Mouse (Mus musculus): ENCODE results near the gene Defb46. TPM values are rescaled to one million over a fixed set of nuclear protein-coding genes. Genes with fewer than 3 reads are reported as not detected.

Defb46 gene
- not detected in 2 replicates for polyA plus RNA-seq (2014; fragmentation: Nextera tagmentation; extraction: Ambion mirVana)

DNA sequence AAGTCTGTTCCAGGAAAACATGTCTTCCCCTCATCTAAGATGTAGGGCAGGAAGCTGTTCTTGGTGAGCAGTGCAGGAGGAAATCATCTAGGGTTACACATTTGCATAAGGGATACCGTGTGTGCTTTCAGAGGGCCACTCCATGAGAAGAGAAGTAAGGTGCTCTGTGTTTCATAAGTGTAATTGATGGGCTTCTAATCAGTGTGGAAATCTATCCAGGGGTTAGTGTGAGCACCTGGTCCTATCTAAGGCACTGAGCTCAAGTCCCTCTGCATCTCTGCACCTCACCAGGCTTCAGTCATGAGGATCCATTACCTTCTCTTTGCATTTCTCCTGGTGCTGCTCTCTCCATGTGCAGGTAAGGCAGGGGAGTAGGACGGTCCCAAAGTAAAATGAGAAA lies at the start of gene Defb46:
Defb46 (plus strand) TSS at position 301 of the 400 bp plus-strand sequence.
- no peak for ATAC-seq (ENCODE audit: insufficient number of reproducible peaks, insufficient read depth, low FRiP score, low read depth)
- no peaks in the 10 kb centered on the region for H3K4me1 ChIP-seq (ENCODE audit: control insufficient read depth in 2 of 2, insufficient read depth in 2 of 2, low read length in 2 of 2)
- H3K9me3 ChIP-seq (ENCODE audit: control insufficient read depth, low read length), result no peaks in the 10 kb centered on the region
- H3K9ac ChIP-seq (ENCODE audit: low read length), result no peak within 1 kb of the TSS
- H3K4me3 ChIP-seq (ENCODE audit: control insufficient read depth in 1 of 2, insufficient read depth in 1 of 2, low read depth in 1 of 2, low read length in 2 of 2), result no peak within 1 kb of the TSS
- H3K27ac ChIP-seq (replicated peaks in 1 of 2; ENCODE audit: control insufficient read depth in 1 of 2, insufficient read depth in 1 of 2, low read depth in 2 of 2, low read length in 2 of 2), result no peak within 1 kb of the TSS
- H3K4me2 ChIP-seq (ENCODE audit: low read length), result no peak within 1 kb of the TSS
- no peaks in the 10 kb centered on the region for H3K36me3 ChIP-seq (ENCODE audit: control insufficient read depth, insufficient read depth, low read length)
- WGBS, result 63% methylated on average over 2 of the region's 2 CpGs
- no peaks in the 10 kb centered on the region for H3K27me3 ChIP-seq (ENCODE audit: control insufficient read depth, insufficient read depth, low read length)

DNA sequence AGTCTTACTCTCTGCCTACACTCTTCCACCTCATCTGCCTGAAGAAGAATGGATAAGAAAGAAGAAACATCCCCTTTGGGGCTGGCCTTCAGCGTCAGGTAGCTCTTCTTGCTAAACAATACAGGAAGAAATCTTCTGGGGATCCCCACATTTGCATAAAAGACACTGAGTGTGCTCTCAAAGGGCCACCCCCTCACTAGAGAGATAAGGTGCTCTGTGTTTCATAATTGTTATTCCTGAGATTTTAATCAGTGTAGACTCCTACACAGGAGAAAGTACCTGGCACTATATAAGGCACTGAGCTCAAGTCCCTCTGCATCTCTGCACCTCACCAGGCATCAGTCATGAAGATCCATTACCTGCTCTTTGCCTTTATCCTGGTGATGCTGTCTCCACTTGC lies 14.6 kb upstream of the Defb46 start, which contains the start of gene Defb6:
Defb6 (plus strand) TSS at position 318 of the 400 bp plus-strand sequence.
- Histone ChIP-seq H3K9ac (ENCODE audit: low read length) (no peak within 1 kb of the TSS), H3K9me3 (ENCODE audit: control insufficient read depth, low read length) (no peaks in the 10 kb centered on the region), H3K27me3 (ENCODE audit: control insufficient read depth, insufficient read depth, low read length) (no peaks in the 10 kb centered on the region), H3K4me3 (ENCODE audit: control insufficient read depth in 1 of 2, insufficient read depth in 1 of 2, low read depth in 1 of 2, low read length in 2 of 2) (no peak within 1 kb of the TSS), H3K4me2 (ENCODE audit: low read length) (no peak within 1 kb of the TSS), H3K36me3 (ENCODE audit: control insufficient read depth, insufficient read depth, low read length) (no peaks in the 10 kb centered on the region), H3K4me1 (ENCODE audit: control insufficient read depth in 2 of 2, insufficient read depth in 2 of 2, low read length in 2 of 2) (no peaks in the 10 kb centered on the region), H3K27ac (replicated peaks in 1 of 2; ENCODE audit: control insufficient read depth in 1 of 2, insufficient read depth in 1 of 2, low read depth in 2 of 2, low read length in 2 of 2) (no peak within 1 kb of the TSS)
- ATAC-seq (ENCODE audit: insufficient number of reproducible peaks, insufficient read depth, low FRiP score, low read depth), result no peak
- WGBS, result 58% methylated on average over 1 of the region's 1 CpGs

DNA sequence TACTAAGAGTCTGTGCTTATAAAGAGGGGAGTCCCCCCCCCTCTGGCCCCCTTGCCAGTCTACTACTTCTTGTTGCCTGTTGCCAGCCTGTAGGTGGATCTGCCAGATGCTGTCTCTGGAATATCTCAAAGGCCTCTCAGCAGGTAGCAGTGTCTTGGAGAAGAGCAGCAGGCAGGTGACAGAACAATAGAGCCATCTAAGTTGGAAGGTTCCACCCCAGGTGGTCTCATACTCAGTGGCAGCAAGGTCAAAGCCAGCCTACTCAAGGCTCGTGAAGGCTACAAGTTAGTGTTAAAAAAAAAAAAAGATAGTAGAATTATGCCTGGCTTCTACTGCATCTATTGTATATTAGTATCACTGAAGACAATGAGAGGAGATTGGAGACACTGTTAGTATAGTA lies 1.6 kb upstream of the Defb46 start:
- H3K27me3 ChIP-seq (ENCODE audit: control insufficient read depth, insufficient read depth, low read length), result no peaks in the 10 kb centered on the region
- no peak overlapping the region for H3K9ac ChIP-seq (ENCODE audit: low read length)
- WGBS, result 67% methylated on average over 1 of the region's 1 CpGs
- H3K4me3 ChIP-seq (ENCODE audit: control insufficient read depth in 1 of 2, insufficient read depth in 1 of 2, low read depth in 1 of 2, low read length in 2 of 2), result no peak overlapping the region
- no peaks in the 10 kb centered on the region for H3K36me3 ChIP-seq (ENCODE audit: control insufficient read depth, insufficient read depth, low read length)
- H3K27ac ChIP-seq (replicated peaks in 1 of 2; ENCODE audit: control insufficient read depth in 1 of 2, insufficient read depth in 1 of 2, low read depth in 2 of 2, low read length in 2 of 2), result no peak overlapping the region
- no peak overlapping the region for H3K4me2 ChIP-seq (ENCODE audit: low read length)
- no peaks in the 10 kb centered on the region for H3K9me3 ChIP-seq (ENCODE audit: control insufficient read depth, low read length)
- ATAC-seq (ENCODE audit: insufficient number of reproducible peaks, insufficient read depth, low FRiP score, low read depth), result no peak
- no peaks in the 10 kb centered on the region for H3K4me1 ChIP-seq (ENCODE audit: control insufficient read depth in 2 of 2, insufficient read depth in 2 of 2, low read length in 2 of 2)

DNA sequence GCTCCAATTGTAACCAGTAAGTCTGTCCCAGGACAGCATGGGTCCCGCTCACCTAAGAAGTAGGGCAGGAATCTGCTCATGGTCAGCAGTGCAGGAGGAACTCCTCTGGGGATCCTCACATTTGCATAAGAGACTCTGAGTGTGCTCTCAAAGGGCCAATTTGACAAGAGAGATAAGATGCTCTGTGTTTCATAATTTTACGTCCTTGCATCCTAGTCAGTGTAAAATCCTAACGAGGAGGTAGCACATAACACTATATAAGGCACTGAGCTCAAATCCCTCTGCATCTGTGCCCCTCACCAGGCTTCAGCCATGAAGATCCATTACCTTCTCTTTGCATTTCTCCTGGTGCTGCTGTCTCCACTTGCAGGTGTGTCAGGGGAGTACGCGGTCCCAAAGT lies 7.6 kb downstream of the Defb46 start, which contains the start of gene Defb5:
Defb5 (plus strand) TSS at position 301 of the 400 bp plus-strand sequence.
- Histone ChIP-seq H3K27ac (replicated peaks in 1 of 2; ENCODE audit: control insufficient read depth in 1 of 2, insufficient read depth in 1 of 2, low read depth in 2 of 2, low read length in 2 of 2) (no peak within 1 kb of the TSS), H3K9me3 (ENCODE audit: control insufficient read depth, low read length) (no peaks in the 10 kb centered on the region), H3K9ac (ENCODE audit: low read length) (no peak within 1 kb of the TSS), H3K4me2 (ENCODE audit: low read length) (no peak within 1 kb of the TSS), H3K4me3 (ENCODE audit: control insufficient read depth in 1 of 2, insufficient read depth in 1 of 2, low read depth in 1 of 2, low read length in 2 of 2) (no peak within 1 kb of the TSS), H3K27me3 (ENCODE audit: control insufficient read depth, insufficient read depth, low read length) (no peaks in the 10 kb centered on the region), H3K4me1 (ENCODE audit: control insufficient read depth in 2 of 2, insufficient read depth in 2 of 2, low read length in 2 of 2) (no peaks in the 10 kb centered on the region), H3K36me3 (ENCODE audit: control insufficient read depth, insufficient read depth, low read length) (no peaks in the 10 kb centered on the region)
- 75% methylated on average over 5 of the region's 5 CpGs for WGBS
- ATAC-seq (ENCODE audit: insufficient number of reproducible peaks, insufficient read depth, low FRiP score, low read depth), result no peak

DNA sequence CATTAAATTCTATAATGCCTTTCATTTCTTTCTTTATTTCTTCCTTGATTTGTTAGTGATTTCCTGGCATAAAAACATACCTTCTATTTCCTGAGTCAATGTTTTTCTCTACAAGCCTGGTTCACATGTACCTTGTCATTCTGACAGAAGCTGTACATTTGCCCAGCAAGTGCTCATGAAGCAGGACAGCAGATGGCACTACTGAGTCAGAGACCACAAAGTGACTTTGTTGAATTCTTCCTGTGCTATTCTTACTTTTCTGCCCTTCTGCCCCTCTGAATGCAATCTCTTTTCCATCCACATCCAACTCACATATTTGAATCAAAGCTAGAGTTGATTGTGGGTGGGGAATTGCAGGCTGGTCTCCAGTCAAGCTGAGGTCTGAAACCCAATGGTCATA lies 18.4 kb downstream of the Defb46 start:
- Histone ChIP-seq H3K36me3 (ENCODE audit: control insufficient read depth, insufficient read depth, low read length) (no peaks in the 10 kb centered on the region), H3K4me3 (ENCODE audit: control insufficient read depth in 1 of 2, insufficient read depth in 1 of 2, low read depth in 1 of 2, low read length in 2 of 2) (no peak overlapping the region), H3K9me3 (ENCODE audit: control insufficient read depth, low read length) (peaks cover 5% of the 10 kb centered on the region; the same call in 1 of the 2 replicates), H3K27ac (replicated peaks in 1 of 2; ENCODE audit: control insufficient read depth in 1 of 2, insufficient read depth in 1 of 2, low read depth in 2 of 2, low read length in 2 of 2) (no peak overlapping the region), H3K9ac (ENCODE audit: low read length) (no peak overlapping the region), H3K4me2 (ENCODE audit: low read length) (no peak overlapping the region), H3K4me1 (ENCODE audit: control insufficient read depth in 2 of 2, insufficient read depth in 2 of 2, low read length in 2 of 2) (no peaks in the 10 kb centered on the region), H3K27me3 (ENCODE audit: control insufficient read depth, insufficient read depth, low read length) (no peaks in the 10 kb centered on the region)
- no peak for ATAC-seq (ENCODE audit: insufficient number of reproducible peaks, insufficient read depth, low FRiP score, low read depth)

DNA sequence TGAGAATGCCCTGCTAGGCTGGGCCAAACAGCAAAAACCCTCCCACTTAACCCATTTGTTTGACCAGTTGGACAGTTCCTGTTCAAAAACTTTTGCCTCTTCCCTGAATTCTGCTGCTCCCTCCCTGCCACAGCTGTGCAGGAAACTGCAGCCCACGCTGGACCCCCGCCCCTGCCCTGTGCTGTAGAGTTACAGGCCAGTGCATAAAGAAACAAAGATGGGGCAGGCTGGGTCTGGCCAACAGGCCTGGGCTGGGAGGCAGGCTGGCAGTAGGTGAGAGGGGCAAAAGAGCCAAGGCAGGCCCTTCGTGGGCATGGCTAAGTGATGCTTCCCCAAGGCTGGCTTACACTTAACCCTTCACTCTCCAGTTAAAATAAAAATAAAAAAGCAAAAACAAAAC lies 20.0 kb downstream of the Defb46 start:
- WGBS, result 40% methylated on average over 3 of the region's 3 CpGs
- Histone ChIP-seq H3K9ac (ENCODE audit: low read length) (no peak overlapping the region), H3K4me3 (ENCODE audit: control insufficient read depth in 1 of 2, insufficient read depth in 1 of 2, low read depth in 1 of 2, low read length in 2 of 2) (no peak overlapping the region), H3K27me3 (ENCODE audit: control insufficient read depth, insufficient read depth, low read length) (no peaks in the 10 kb centered on the region), H3K9me3 (ENCODE audit: control insufficient read depth, low read length) (no peaks in the 10 kb centered on the region), H3K27ac (replicated peaks in 1 of 2; ENCODE audit: control insufficient read depth in 1 of 2, insufficient read depth in 1 of 2, low read depth in 2 of 2, low read length in 2 of 2) (no peak overlapping the region), H3K4me1 (ENCODE audit: control insufficient read depth in 2 of 2, insufficient read depth in 2 of 2, low read length in 2 of 2) (no peaks in the 10 kb centered on the region), H3K4me2 (ENCODE audit: low read length) (no peak overlapping the region), H3K36me3 (ENCODE audit: control insufficient read depth, insufficient read depth, low read length) (no peaks in the 10 kb centered on the region)
- no peak for ATAC-seq (ENCODE audit: insufficient number of reproducible peaks, insufficient read depth, low FRiP score, low read depth)

Other genes starting within 250 kb of the Defb46 start
- not detected in 2 replicates for gene Defb37, start 248.9 kb upstream of the Defb46 start, polyA plus RNA-seq (2014; fragmentation: Nextera tagmentation; extraction: Ambion mirVana)
- not detected in 2 replicates for gene Defb38, start 213.3 kb upstream of the Defb46 start, polyA plus RNA-seq (2014; fragmentation: Nextera tagmentation; extraction: Ambion mirVana)
- not detected in 2 replicates for gene Defb39, start 175.1 kb upstream of the Defb46 start, polyA plus RNA-seq (2014; fragmentation: Nextera tagmentation; extraction: Ambion mirVana)
- not detected in 2 replicates for gene Defb12, start 125.1 kb upstream of the Defb46 start, polyA plus RNA-seq (2014; fragmentation: Nextera tagmentation; extraction: Ambion mirVana)
- not detected in 2 replicates for gene Defb34, start 116.2 kb upstream of the Defb46 start, polyA plus RNA-seq (2014; fragmentation: Nextera tagmentation; extraction: Ambion mirVana)
- gene Gm45826, start 99.1 kb upstream of the Defb46 start, polyA plus RNA-seq (2014; fragmentation: Nextera tagmentation; extraction: Ambion mirVana), result not detected in 2 replicates
- gene Defb14, start 45.6 kb upstream of the Defb46 start, polyA plus RNA-seq (2014; fragmentation: Nextera tagmentation; extraction: Ambion mirVana), result not detected in 2 replicates
- gene Defb4, start 41.2 kb upstream of the Defb46 start, polyA plus RNA-seq (2014; fragmentation: Nextera tagmentation; extraction: Ambion mirVana), result not detected in 2 replicates
- not detected in 2 replicates for gene Defb6, start 14.4 kb upstream of the Defb46 start, polyA plus RNA-seq (2014; fragmentation: Nextera tagmentation; extraction: Ambion mirVana)
- gene Defb5, start 7.7 kb downstream of the Defb46 start, polyA plus RNA-seq (2014; fragmentation: Nextera tagmentation; extraction: Ambion mirVana), result not detected in 2 replicates
- gene Defb3, start 53.4 kb downstream of the Defb46 start, polyA plus RNA-seq (2014; fragmentation: Nextera tagmentation; extraction: Ambion mirVana), result not detected in 2 replicates
- gene Defb8, start 207.7 kb downstream of the Defb46 start, polyA plus RNA-seq (2014; fragmentation: Nextera tagmentation; extraction: Ambion mirVana), result not detected in 2 replicates